Mouse (Mus musculus) naive thymus-derived CD4-positive, alpha-beta T cell, adult 2 months (primary cell): ENCODE measurements around the gene Pear1.

Experiments used
- DNase-seq: peaks from one replicate; pipeline ENCODE4 v3.0.0-alpha.2; 2011; ENCODE audit warnings: low read depth

Gene Pear1

GRCm38 (mm10) chr3:87809322-87809962 is 14.7 kb downstream of the Pear1 start:
- no peak for DNase-seq

GRCm38 (mm10) chr3:87804038-87804677 is 19.9 kb downstream of the Pear1 start:
- no peak for DNase-seq

- DNase-seq: no peak
Observed at GRCm38 (mm10) chr3:87801681-87802080, 22.4 kb downstream of the Pear1 start.

- no peak for DNase-seq
Observed at GRCm38 (mm10) chr3:87796736-87797334, 27.3 kb downstream of the Pear1 start, which contains the start of gene Insrr. Gene Insrr, plus strand, starts transcription at chr3:87796951.

GRCm38 (mm10) chr3:87795336-87796277 is 28.5 kb downstream of the Pear1 start:
- DNase-seq: peak; percentile 67

- DNase-seq: peak; percentile 16
Observed at GRCm38 (mm10) chr3:87794922-87795325, 29.2 kb downstream of the Pear1 start, which contains the start of gene Ntrk1. Gene Ntrk1, minus strand, starts transcription at chr3:87795162.

- no peak for DNase-seq
Observed at GRCm38 (mm10) chr3:87789768-87790167, 34.3 kb downstream of the Pear1 start.

- DNase-seq: no peak
Observed at GRCm38 (mm10) chr3:87789248-87789647, 34.9 kb downstream of the Pear1 start.

- DNase-seq: no peak
Observed at GRCm38 (mm10) chr3:87785626-87786214, 38.4 kb downstream of the Pear1 start.

GRCm38 (mm10) chr3:87785156-87785555 is 39.0 kb downstream of the Pear1 start:
- no peak for DNase-seq

- DNase-seq: no peak
Observed at GRCm38 (mm10) chr3:87783282-87784023, 40.7 kb downstream of the Pear1 start.

GRCm38 (mm10) chr3:87779086-87779485 is 45.0 kb downstream of the Pear1 start:
- DNase-seq: no peak

GRCm38 (mm10) chr3:87778283-87778682 is 45.8 kb downstream of the Pear1 start:
- DNase-seq: no peak

- no peak for DNase-seq
Observed at GRCm38 (mm10) chr3:87771088-87771487, 53.0 kb downstream of the Pear1 start.

- DNase-seq: peak; percentile 89
Observed at GRCm38 (mm10) chr3:87770280-87770679, 53.8 kb downstream of the Pear1 start.

- no peak for DNase-seq
Observed at GRCm38 (mm10) chr3:87769506-87769905, 54.6 kb downstream of the Pear1 start.

- peak; percentile 88 for DNase-seq
Observed at GRCm38 (mm10) chr3:87768844-87769243, 55.3 kb downstream of the Pear1 start.

- DNase-seq: no peak
Observed at GRCm38 (mm10) chr3:87768431-87768830, 55.7 kb downstream of the Pear1 start.

GRCm38 (mm10) chr3:87767764-87768163 is 56.3 kb downstream of the Pear1 start:
- DNase-seq: peak; percentile 13

GRCm38 (mm10) chr3:87766284-87766667 is 57.8 kb downstream of the Pear1 start:
- DNase-seq: peak; percentile 17
